Mouse (Mus musculus) 3T3-L1 (cell line): ENCODE results near the gene Kcnmb4.
A peak's percentile ranks its signal among the peaks of the same experiment; 100 is the strongest.

Source experiments
- DNase-seq: peaks from one replicate; pipeline ENCODE4 v3.0.0-alpha.2; 2015; ENCODE audit warnings: low read depth, low spot score

The Kcnmb4 gene

DNA sequence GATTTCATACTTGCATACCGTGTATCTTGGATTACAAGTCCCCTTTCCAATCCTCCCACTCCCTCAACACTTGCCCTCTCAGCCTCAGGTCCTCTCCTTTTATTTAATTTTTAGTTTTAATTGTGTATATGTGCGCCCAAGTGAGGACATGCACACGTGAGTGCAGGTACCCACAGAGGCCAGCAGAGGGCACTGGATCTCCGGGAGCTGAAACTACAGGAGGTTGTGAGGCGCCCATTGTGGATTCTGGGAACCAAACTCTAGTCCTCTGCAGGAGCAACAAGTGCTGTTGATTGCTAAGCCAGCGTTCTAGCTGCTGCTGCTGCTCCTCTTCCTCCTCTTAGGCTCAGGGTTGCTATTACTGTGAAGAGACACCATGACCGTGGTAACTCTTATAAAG is 20.9 kb downstream of the Kcnmb4 start:
- DNase-seq = no peak

DNA sequence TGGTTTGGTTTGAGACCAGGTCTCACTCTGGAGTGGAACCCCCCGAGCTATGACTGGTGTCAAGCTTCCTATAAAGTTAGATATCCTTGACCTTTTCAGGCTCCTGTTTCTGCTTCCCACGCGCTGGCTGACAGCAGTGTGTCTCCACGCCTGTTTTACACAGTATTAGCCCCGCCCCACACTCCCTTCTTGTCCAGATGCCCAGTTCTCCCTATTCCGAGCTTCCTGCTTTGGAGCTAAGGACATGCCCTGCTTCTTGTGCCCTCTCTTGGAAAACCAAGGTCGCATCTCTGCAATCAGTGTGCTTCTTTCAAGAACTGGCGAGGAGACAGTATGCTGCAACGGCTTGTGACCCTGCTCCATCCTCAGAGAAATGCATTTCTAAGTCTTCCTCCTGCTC is 23.1 kb downstream of the Kcnmb4 start:
- DNase-seq = no peak

- no peak for DNase-seq
These were observed 25.5 kb downstream of the Kcnmb4 start for GRCm38 (mm10) chr10:116448166-116448565.

- no peak for DNase-seq
These were observed 26.5 kb downstream of the Kcnmb4 start for GRCm38 (mm10) chr10:116447176-116447575.

DNA sequence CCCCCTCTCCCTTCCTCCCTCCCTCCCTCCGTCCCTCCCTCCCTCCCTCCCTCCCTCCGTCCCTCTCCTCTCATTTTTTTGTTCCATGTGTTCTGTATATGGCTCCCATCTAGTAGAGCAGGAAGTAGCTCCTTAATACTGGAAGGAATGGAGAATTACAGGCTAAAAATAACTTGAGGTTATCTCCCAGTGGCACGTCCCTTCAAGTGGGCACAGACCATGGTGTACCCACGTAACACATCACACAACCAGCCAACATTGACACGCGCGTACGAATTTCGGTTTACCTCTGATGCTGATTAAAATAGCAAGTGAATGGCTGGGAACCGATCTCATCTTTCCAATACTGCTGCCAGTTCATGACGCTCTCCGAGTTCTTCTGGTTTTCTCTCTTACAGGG is 27.6 kb downstream of the Kcnmb4 start:
- DNase-seq = no peak

DNA sequence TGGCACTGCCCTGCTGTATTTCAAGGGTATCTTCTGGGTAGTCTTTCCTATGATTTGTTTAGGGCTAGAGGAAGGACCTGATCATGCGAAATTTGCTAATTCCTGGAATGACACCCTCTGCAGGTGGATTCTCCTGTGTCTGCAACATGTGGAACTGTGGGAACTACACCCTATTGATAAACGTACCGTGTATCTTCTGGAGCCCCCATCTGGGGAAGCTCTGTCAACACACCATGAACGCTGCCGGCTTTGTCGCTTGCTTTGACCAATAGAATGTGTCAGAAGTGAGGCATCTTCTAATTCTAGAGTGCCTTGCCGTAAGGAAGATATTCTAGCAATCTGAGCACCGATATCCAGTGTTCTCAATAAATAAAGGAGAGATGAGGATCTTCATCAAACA is 28.9 kb downstream of the Kcnmb4 start:
- no peak for DNase-seq

GRCm38 (mm10) chr10:116444371-116444770 is 29.3 kb downstream of the Kcnmb4 start:
- DNase-seq = no peak

DNA sequence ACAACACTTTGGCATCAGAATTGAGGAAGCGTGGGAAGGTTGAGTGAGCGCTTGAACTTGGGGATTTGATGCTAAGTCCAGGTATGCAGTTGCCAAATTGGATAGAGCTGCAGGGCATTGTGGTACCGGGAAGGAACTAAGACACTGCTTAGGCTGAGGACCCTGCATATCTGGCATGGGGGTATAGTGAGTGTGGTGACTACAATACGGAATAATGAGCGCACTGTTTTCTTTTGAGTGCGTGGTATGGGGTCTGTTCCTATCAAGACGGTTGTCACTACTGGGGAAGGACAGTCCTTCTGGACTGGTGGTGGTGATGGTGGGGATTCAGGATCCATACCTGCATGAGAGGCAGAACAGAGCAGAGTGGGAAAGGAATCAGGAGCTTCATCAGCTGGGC is 32.7 kb downstream of the Kcnmb4 start:
- DNase-seq = no peak

DNA sequence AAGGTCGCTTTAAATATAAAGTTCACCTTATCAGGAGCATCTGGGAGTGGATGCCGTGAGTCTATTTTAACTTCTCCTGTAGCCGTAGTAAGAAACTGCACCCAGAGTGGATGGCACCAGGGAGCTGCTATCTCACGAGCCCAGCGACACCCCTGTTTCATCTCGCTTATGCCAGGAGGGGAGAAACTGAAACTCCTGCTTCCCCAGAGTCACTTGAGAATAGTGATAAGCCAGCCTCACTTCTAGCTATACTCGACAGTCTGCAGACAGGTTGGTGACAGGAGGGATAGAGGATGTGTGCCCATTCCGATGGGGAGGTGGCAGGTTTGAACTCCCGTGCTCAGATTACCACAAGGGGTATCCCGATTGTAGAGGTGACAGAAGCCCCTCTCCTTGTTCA is 33.6 kb downstream of the Kcnmb4 start:
- no peak for DNase-seq

DNA sequence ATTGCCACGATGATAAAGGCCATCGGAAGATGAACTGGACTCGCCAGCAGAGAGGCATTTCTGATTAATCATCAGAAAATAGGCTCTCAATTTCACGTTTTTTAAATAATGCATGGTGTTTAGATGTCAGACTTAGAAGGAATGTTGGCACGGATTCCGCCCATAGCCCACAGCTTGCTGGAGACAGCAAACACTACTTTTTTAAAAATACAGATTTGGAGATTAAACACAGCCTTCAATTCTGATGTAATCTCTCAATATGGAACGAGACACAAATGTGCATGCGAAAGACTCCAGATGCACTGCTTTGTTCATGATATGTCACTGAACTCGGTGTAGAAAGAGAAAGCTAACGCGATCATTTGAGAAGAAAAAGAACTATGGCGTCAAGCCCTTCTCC is 38.2 kb downstream of the Kcnmb4 start:
- no peak for DNase-seq

DNA sequence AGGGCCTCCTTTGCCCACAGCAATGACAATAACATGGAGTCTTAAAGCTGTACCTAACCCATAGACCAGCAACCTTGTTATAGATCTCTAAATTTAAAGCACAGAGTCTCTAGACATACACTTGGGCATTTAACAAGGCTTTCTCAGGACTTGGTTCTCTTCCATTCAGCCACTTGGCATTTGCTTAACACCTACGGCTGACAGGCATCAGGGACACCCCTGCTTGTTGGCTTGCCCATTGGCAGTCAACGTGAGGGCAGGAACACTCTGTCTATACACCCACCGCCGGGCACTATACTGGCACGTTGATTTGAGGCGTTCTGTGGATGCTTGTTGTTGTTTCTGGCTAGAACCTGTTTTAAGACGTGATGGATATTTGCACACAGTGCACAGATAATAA is 41.3 kb downstream of the Kcnmb4 start:
- no peak for DNase-seq

- no peak for DNase-seq
These were observed 45.5 kb downstream of the Kcnmb4 start for GRCm38 (mm10) chr10:116428026-116428780.

GRCm38 (mm10) chr10:116426176-116426575 is 47.5 kb downstream of the Kcnmb4 start:
- no peak for DNase-seq

- DNase-seq = peak; percentile 47
These were observed 48.8 kb downstream of the Kcnmb4 start for GRCm38 (mm10) chr10:116424921-116425320.

- DNase-seq = peak; percentile 8
These were observed 51.1 kb downstream of the Kcnmb4 start for GRCm38 (mm10) chr10:116422551-116422950.

GRCm38 (mm10) chr10:116420976-116421375 is 52.7 kb downstream of the Kcnmb4 start:
- DNase-seq = no peak

DNA sequence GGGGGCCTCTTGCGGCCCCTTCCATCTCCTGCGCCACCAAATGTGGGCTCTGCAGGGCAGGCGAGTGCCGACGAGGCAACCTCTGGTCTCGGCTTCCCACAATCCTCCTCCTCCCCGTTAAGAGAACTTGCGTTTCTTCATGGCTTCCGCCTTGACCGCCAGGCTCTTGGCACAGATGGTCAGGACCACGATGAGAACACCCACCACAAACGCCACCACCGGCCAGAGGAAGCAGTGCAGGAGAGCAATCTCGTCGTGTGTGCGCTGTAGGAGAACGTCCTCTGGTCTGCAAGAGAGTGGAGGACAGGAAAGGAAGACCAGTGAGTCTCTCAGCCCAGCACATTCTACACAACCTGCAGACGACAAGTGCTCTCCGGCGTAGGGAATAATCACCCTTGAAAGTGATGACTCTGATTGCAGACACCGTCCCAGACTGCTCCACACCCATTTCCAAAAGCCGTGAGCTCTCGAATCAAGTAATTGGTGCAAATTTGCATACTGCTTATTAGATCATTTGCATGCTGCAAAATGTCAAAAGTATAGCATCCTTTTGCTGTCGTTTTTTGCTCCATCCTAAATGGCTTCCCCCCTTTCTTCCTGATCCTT is 55.5 kb downstream of the Kcnmb4 start:
- no peak for DNase-seq

DNA sequence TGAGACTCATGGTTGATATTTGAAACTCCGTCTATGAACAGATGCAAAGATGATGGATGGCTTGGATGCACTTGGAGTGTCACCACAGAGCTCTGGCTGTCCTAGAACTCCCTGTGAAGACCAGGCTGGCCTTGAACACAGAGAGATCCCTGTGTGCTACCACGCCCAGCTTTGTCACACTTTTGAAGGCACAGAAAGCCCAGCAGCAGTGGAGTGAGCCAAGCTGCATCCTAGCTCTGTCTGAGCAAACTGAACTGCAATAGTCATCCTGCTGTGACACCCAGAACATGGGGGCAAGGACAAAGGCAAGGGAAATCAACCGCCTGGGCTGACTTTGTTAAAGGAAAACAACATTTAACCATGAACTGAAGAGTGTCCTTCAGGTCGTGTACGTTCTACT is 57.0 kb downstream of the Kcnmb4 start:
- DNase-seq = no peak

- no peak for DNase-seq
These were observed 57.5 kb downstream of the Kcnmb4 start for GRCm38 (mm10) chr10:116416142-116416541.

DNA sequence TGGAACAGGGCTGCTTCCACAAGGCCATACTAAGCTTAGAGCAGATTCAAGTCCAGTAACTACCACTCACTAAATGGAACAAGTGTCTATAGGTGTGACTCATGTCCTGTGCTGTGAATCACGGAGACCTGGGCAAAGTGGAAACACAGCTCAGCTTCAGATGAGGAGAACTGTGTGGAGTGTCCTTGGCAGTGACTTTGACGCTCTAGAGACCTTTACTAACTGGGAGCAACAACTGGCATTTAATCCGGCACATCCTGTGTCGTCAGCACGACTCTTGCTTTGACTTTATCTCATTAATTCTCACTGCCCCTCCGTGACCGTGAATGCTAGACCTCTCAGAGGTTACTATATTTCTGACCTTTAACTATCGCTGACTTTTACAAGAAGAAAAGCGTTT is 62.9 kb downstream of the Kcnmb4 start:
- no peak for DNase-seq

- no peak for DNase-seq
These were observed 65.9 kb downstream of the Kcnmb4 start for GRCm38 (mm10) chr10:116407684-116408359.

GRCm38 (mm10) chr10:116405011-116405410 is 68.7 kb downstream of the Kcnmb4 start:
- no peak for DNase-seq

DNA sequence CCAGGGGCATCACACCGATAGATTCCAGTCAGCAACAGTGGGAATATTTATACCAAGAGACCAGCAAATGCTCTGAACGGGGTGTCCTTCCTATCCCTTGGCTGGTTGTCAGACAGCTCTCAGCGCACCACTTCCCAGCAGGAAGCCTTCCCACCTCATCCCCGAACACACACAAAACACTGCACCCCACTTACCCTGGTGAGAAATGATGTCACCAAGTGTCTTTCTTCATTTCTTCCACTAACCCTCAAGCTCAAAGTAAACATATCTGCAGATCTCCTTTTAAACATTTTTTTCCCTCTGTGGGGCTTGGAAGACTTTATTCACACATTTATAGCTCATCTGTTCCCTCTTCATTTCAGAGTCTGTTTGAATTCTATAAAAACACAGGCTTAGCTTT is 70.0 kb downstream of the Kcnmb4 start:
- no peak for DNase-seq
